ENCODE assay signal across 24 mouse cellular contexts in genomic region chr10:117206070-117206469, GRCm38 (mm10). TPM values are rescaled to one million over a fixed set of nuclear protein-coding genes. Genes with fewer than 3 reads are reported as not detected.
DNase-seq lines count a peak whose midpoint lies in the region; ATAC-seq and TF ChIP-seq lines count a peak whose summit lies in the region.
"Had no signal": no experiment of that assay in that cellular context is flagged by ENCODE, and none has a peak within 500 bp of the region (broad histone marks: within the 10 kb centered on the region; RNA-seq: fewer than 3 reads in every experiment).

No protein-coding gene starts in this region.

- H3K4me1 ChIP-seq in liver, adult 2 months (ENCODE audit: control insufficient read depth, insufficient read depth, low read length): peaks cover 2% of the 10 kb centered on the region; the same call in 1 of the 2 replicates
- peaks cover 2% of the 10 kb centered on the region for H3K4me1 ChIP-seq in liver, embryonic 11.5 days (replicated peaks; ENCODE audit: control insufficient read depth, insufficient read depth, low read length)
- 0 out of 2 replicates have a peak, but pooled peaks cover 4% of the 10 kb centered on the region for H3K4me1 ChIP-seq in liver, postnatal 0 days (ENCODE audit: insufficient read depth)

- H3K27me3 ChIP-seq in liver, adult 2 months (ENCODE audit: control insufficient read depth, insufficient read depth, low read length): no peaks in the 10 kb centered on the region
- no peaks in the 10 kb centered on the region for H3K27me3 ChIP-seq in liver, embryonic 11.5 days (replicated peaks; ENCODE audit: control insufficient read depth, insufficient read depth, low read length)
- no peaks in the 10 kb centered on the region for H3K27me3 ChIP-seq in liver, postnatal 0 days (ENCODE audit: insufficient read depth, low read length)
- H3K27me3 ChIP-seq: CH12.LX, Patski had no signal

- no peak overlapping the region for H3K4me2 ChIP-seq in liver, embryonic 11.5 days
- H3K4me2 ChIP-seq in liver, postnatal 0 days (ENCODE audit: low read depth, low read length): no peak overlapping the region

- WGBS in liver, adult 2 months: 36% methylated on average over 3 of the region's 3 CpGs
- 85% methylated on average over 3 of the region's 3 CpGs for WGBS in liver, embryonic 11.5 days
- 82% methylated on average over 3 of the region's 3 CpGs for WGBS in liver, postnatal 0 days (ENCODE audit: insufficient replicate concordance)

- no peak overlapping the region for H3K27ac ChIP-seq in liver, adult 2 months (replicated peaks; ENCODE audit: insufficient read depth, low read depth, low read length)
- H3K27ac ChIP-seq in liver, embryonic 11.5 days (ENCODE audit: low read depth, low read length): no peak overlapping the region
- H3K27ac ChIP-seq in liver, postnatal 0 days (ENCODE audit: low read depth): no peak overlapping the region

- no peak for TF ChIP-seq CTCF in liver, adult 2 months (IDR thresholded peaks at IDR 0.05; ENCODE audit: low read depth, low read length)
- TF ChIP-seq CTCF in liver, postnatal 0 days (IDR thresholded peaks at IDR 0.05; ENCODE audit: low read depth): no peak

- H3K4me3 ChIP-seq in liver, adult 2 months (ENCODE audit: insufficient read depth, low read depth, low read length): no peak overlapping the region
- no peak overlapping the region for H3K4me3 ChIP-seq in liver, embryonic 11.5 days (ENCODE audit: low read depth, low read length)
- no peak overlapping the region for H3K4me3 ChIP-seq in liver, postnatal 0 days (ENCODE audit: low read depth, low read length)

- no peak for ATAC-seq in liver, embryonic 11.5 days (replicated peaks; ENCODE audit: low FRiP score)
- peak; percentile 72 for ATAC-seq in liver, postnatal 0 days
- ATAC-seq: activated CD4-positive, CD25-positive, alpha-beta regulatory T cell, adult 4 months; CD4-positive, CD25-positive, alpha-beta regulatory T cell, adult 4 months; Patski had no signal

- TF ChIP-seq POLR2A in liver, adult 2 months (IDR thresholded peaks at IDR 0.05; ENCODE audit: extremely low read depth, insufficient read depth, low read length): no peak

- no peaks in the 10 kb centered on the region for H3K79me2 ChIP-seq in liver, adult 2 months (ENCODE audit: control insufficient read depth, insufficient read depth, low read length)

- peak; percentile 68 for DNase-seq in liver, adult 2 months (ENCODE audit: extremely low read depth, low read depth, low spot score)
- DNase-seq in liver, embryonic 11.5 days (ENCODE audit: low spot score): no peak
- no peak for DNase-seq in liver, postnatal 0 days
- no peak for DNase-seq in liver
- DNase-seq: adrenal gland, adult 2 months; adrenal gland, adult 8-10 months; adrenal gland, postnatal 10 days; adrenal gland, postnatal 14 days; adrenal gland, postnatal 25 days; adrenal gland, postnatal 36 days; B cell, adult 2 months; cerebellum, adult 11 months; cerebellum, adult 11-12 months; cerebellum, adult 18-20 months had no signal

- no peaks in the 10 kb centered on the region for H3K36me3 ChIP-seq in liver, adult 2 months (ENCODE audit: control insufficient read depth, insufficient read depth, low read length)
- no peaks in the 10 kb centered on the region for H3K36me3 ChIP-seq in liver, embryonic 11.5 days (ENCODE audit: control insufficient read depth, insufficient read depth, low read length)
- H3K36me3 ChIP-seq in liver, postnatal 0 days (replicated peaks; ENCODE audit: insufficient read depth, low read length): no peaks in the 10 kb centered on the region
- H3K36me3 ChIP-seq: G1E had no signal

- H3K9me3 ChIP-seq in liver, embryonic 11.5 days (ENCODE audit: control insufficient read depth, low read length): no peaks in the 10 kb centered on the region
- no peaks in the 10 kb centered on the region for H3K9me3 ChIP-seq in liver, postnatal 0 days (ENCODE audit: low read length)
- H3K9me3 ChIP-seq: G1E had no signal

- no peak for TF ChIP-seq EP300 in liver, postnatal 0 days (IDR thresholded peaks at IDR 0.05; ENCODE audit: low read depth)

- no peak overlapping the region for H3K9ac ChIP-seq in liver, adult 2 months (ENCODE audit: low read depth, low read length)
- no peak overlapping the region for H3K9ac ChIP-seq in liver, embryonic 11.5 days (ENCODE audit: low read depth, low read length)
- no peak overlapping the region for H3K9ac ChIP-seq in liver, postnatal 0 days (replicated peaks)

RNA-seq across cellular contexts. Expression of gene Yeats4, which starts 18.2 kb away (rescaled TPM):
- total RNA-seq in liver, adult 2 months (2014; rRNA removed): 19.5 and 19.6 TPM in 2 replicates
- polyA plus RNA-seq in liver, adult 2 months (2012; rRNA removed): 16.3 and 17.9 TPM in 2 replicates
- polyA plus RNA-seq in liver, embryonic 11.5 days (2014; fragmentation: Nextera tagmentation; extraction: Ambion mirVana): 83.2 and 85.4 TPM in 2 replicates
- 31.2 and 32.2 TPM in 2 replicates for polyA plus RNA-seq in liver, postnatal 0 days (2015; fragmentation: Nextera tagmentation; extraction: Ambion mirVana)

RNA-seq across cellular contexts. Expression of gene 9530003J23Rik, which starts 32.4 kb away (rescaled TPM):
- total RNA-seq in liver, adult 2 months (2014; rRNA removed): not detected in 2 replicates
- polyA plus RNA-seq in liver, adult 2 months (2012; rRNA removed): not detected in 2 replicates
- 0.21 TPM in 1 of 2 replicates, not detected in the other for polyA plus RNA-seq in liver, embryonic 11.5 days (2014; fragmentation: Nextera tagmentation; extraction: Ambion mirVana)
- polyA plus RNA-seq in liver, postnatal 0 days (2015; fragmentation: Nextera tagmentation; extraction: Ambion mirVana): not detected in 2 replicates
- total RNA-seq: adrenal gland, adult 18-20 months; adrenal gland, adult 2 months; adrenal gland, adult 8-10 months; adrenal gland, postnatal 10 days; adrenal gland, postnatal 14 days; adrenal gland, postnatal 25 days; adrenal gland, postnatal 36 days; adrenal gland, postnatal 4 days; CH12.LX; ES-E14; MEL had no signal
- polyA plus RNA-seq: adrenal gland, adult 2 months; brain, embryonic 14.5 days; CD4-positive, CD25-positive, alpha-beta regulatory T cell, adult 4 months; G1E had no signal

RNA-seq across cellular contexts. Expression of gene Frs2, which starts 57.7 kb away (rescaled TPM):
- total RNA-seq in liver, adult 2 months (2014; rRNA removed): 11.1 and 15.2 TPM in 2 replicates
- 6.0 and 7.4 TPM in 2 replicates for polyA plus RNA-seq in liver, adult 2 months (2012; rRNA removed)
- polyA plus RNA-seq in liver, embryonic 11.5 days (2014; fragmentation: Nextera tagmentation; extraction: Ambion mirVana): 21.3 and 23.5 TPM in 2 replicates
- polyA plus RNA-seq in liver, postnatal 0 days (2015; fragmentation: Nextera tagmentation; extraction: Ambion mirVana): 7.7 and 8.0 TPM in 2 replicates
